Comparison of ENCODE assay signal across 8 mouse cellular contexts in genomic region chr19:4398630-4398948, GRCm38 (mm10). TPM values are rescaled to one million over a fixed set of nuclear protein-coding genes. Genes with fewer than 3 reads are reported as not detected.
A peak's percentile ranks its signal among the peaks of the same experiment; 100 is the strongest.
DNase-seq lines count a peak whose midpoint lies in the region; ATAC-seq lines count a peak whose summit lies in the region.

No protein-coding gene starts in this region.

- ATAC-seq in hindbrain, embryonic 15.5 days (ENCODE audit: low FRiP score, low read depth): no peak
- ATAC-seq in midbrain, embryonic 15.5 days (replicated peaks): no peak

- 24% methylated on average over 8 of the region's 8 CpGs for WGBS in embryonic facial prominence, embryonic 10.5 days
- 33% methylated on average over 8 of the region's 8 CpGs for WGBS in hindbrain, embryonic 15.5 days
- WGBS in midbrain, embryonic 15.5 days: 28% methylated on average over 8 of the region's 8 CpGs

- H3K9me3 ChIP-seq in embryonic facial prominence, embryonic 10.5 days: peaks cover 3% of the 10 kb centered on the region; the same call in 1 of the 2 replicates
- H3K9me3 ChIP-seq in hindbrain, embryonic 15.5 days: no peaks in the 10 kb centered on the region
- no peaks in the 10 kb centered on the region for H3K9me3 ChIP-seq in midbrain, embryonic 15.5 days

- peak overlapping the region; percentile 67 for H3K9ac ChIP-seq in hindbrain, embryonic 15.5 days
- H3K9ac ChIP-seq in midbrain, embryonic 15.5 days: peak overlapping the region; percentile 75

- H3K4me2 ChIP-seq in hindbrain, embryonic 15.5 days: peak overlapping the region; percentile 91
- H3K4me2 ChIP-seq in midbrain, embryonic 15.5 days: peak overlapping the region; percentile 89

- DNase-seq in kidney, adult 9 months: peak; percentile 49
- no peak for DNase-seq in kidney, adult 8-10 months
- no peak for DNase-seq in embryonic facial prominence, embryonic 10.5 days (ENCODE audit: low spot score)
- DNase-seq in thymus, postnatal 14 days: no peak
- DNase-seq in spleen, postnatal 10 days (ENCODE audit: low spot score in 2 of 2): no peak
- DNase-seq in thymus, postnatal 36 days: no peak

- peaks cover 28% of the 10 kb centered on the region for H3K4me1 ChIP-seq in embryonic facial prominence, embryonic 10.5 days
- peaks cover 25% of the 10 kb centered on the region for H3K4me1 ChIP-seq in hindbrain, embryonic 15.5 days (replicated peaks)
- H3K4me1 ChIP-seq in midbrain, embryonic 15.5 days: peaks cover 17% of the 10 kb centered on the region

- H3K36me3 ChIP-seq in embryonic facial prominence, embryonic 10.5 days (replicated peaks): peaks cover 4% of the 10 kb centered on the region
- H3K36me3 ChIP-seq in hindbrain, embryonic 15.5 days: no peaks in the 10 kb centered on the region
- no peaks in the 10 kb centered on the region for H3K36me3 ChIP-seq in midbrain, embryonic 15.5 days (replicated peaks)

- peaks cover 5% of the 10 kb centered on the region for H3K27me3 ChIP-seq in embryonic facial prominence, embryonic 10.5 days (replicated peaks; ENCODE audit: low read depth, poor library complexity, severe bottlenecking)
- no peaks in the 10 kb centered on the region for H3K27me3 ChIP-seq in hindbrain, embryonic 15.5 days
- no peaks in the 10 kb centered on the region for H3K27me3 ChIP-seq in midbrain, embryonic 15.5 days (replicated peaks)

- H3K27ac ChIP-seq in embryonic facial prominence, embryonic 10.5 days (replicated peaks): peak overlapping the region; percentile 99
- peak overlapping the region; percentile 89 for H3K27ac ChIP-seq in hindbrain, embryonic 15.5 days (replicated peaks)
- peak overlapping the region; percentile 98 for H3K27ac ChIP-seq in midbrain, embryonic 15.5 days

- H3K4me3 ChIP-seq in embryonic facial prominence, embryonic 10.5 days: peak overlapping the region; percentile 93
- H3K4me3 ChIP-seq in hindbrain, embryonic 15.5 days: peak overlapping the region; percentile 96
- H3K4me3 ChIP-seq in midbrain, embryonic 15.5 days: peak overlapping the region; percentile 100

RNA-seq across cellular contexts. Expression of gene Kdm2a, which starts 0.5 kb away (rescaled TPM):
- polyA plus RNA-seq in embryonic facial prominence, embryonic 10.5 days (2016; fragmentation: Nextera tagmentation; extraction: Ambion mirVana): 68.6 and 69.6 TPM in 2 replicates
- 32.7 and 36.3 TPM in 2 replicates for polyA plus RNA-seq in hindbrain, embryonic 15.5 days (2015; fragmentation: Nextera tagmentation; extraction: Ambion mirVana)
- polyA plus RNA-seq in midbrain, embryonic 15.5 days (2015; fragmentation: Nextera tagmentation; extraction: Ambion mirVana): 37.0 and 38.8 TPM in 2 replicates

RNA-seq across cellular contexts. Expression of gene Rhod, which starts 40.6 kb away (rescaled TPM):
- 31.5 and 31.8 TPM in 2 replicates for polyA plus RNA-seq in embryonic facial prominence, embryonic 10.5 days (2016; fragmentation: Nextera tagmentation; extraction: Ambion mirVana)
- polyA plus RNA-seq in hindbrain, embryonic 15.5 days (2015; fragmentation: Nextera tagmentation; extraction: Ambion mirVana): 5.7 and 6.7 TPM in 2 replicates
- 5.1 and 5.5 TPM in 2 replicates for polyA plus RNA-seq in midbrain, embryonic 15.5 days (2015; fragmentation: Nextera tagmentation; extraction: Ambion mirVana)
